Mouse (Mus musculus) hematopoietic multipotent progenitor cell, adult 10-12 weeks (in vitro differentiated cells): ENCODE measurements around the gene 3830406C13Rik. TPM values are rescaled to one million over a fixed set of nuclear protein-coding genes. Genes with fewer than 3 reads are reported as not detected.

Experiments
- polyA plus RNA-seq: library from polyadenylated mRNA; stranded (reverse); fragments of >175 nt; gene quantifications from 2 replicates; pipeline ENCODE4 v1.2.3, GENCODE M21; 2012; ENCODE audit warnings: low replicate concordance

Gene 3830406C13Rik
- polyA plus RNA-seq: 6.9 and 7.1 TPM in 2 replicates

DNA sequence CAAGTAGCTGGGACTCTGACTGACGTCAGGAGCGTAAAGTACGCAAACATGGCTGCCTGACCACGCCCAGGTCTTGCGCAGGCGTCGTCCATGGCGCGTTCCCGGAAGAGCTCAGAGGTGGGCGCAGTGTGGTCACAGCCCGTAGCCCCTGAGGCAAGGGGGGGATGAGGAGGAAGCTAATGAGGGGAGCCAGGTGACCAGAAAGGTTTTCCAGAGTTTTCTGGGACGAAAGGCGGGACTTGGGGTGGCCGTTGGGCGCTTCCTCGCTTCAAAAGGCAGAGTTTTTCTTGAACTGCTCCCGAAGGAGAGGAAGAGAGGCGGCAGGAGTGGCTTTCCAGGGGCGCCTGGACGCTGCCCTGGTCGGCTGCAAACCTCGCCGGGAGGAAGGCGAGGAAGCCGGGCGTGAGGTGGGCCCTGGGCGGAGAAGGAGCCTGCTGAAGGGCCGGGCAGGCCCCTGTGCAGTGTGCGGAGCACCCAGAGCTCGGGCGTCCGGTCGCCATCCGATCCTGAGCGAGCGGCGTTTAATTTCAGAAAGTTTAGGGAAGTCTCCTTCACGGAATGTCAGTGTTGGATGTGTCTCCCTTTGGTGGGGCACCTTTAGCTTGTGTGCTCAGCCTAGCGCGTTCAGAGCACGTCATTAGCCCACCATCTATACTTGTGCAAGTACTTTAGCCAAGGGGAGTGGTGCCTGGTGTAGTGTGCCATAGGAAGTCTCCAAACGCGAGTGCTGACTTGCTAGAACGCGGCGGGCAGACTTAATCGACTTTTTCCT lies at the start of gene 3830406C13Rik:
3830406C13Rik (plus strand) TSS at position 33 of the 772 bp plus-strand sequence.

GRCm38 (mm10) chr14:12283641-12284040 lies 332 bp upstream of the 3830406C13Rik start, which contains the start of gene Gm49355:
Gene Gm49355, plus strand, starts transcription at chr14:12283976.

GRCm38 (mm10) chr14:12348089-12348488 lies 64.1 kb downstream of the 3830406C13Rik start, which contains the start of gene Fezf2:
Gene Fezf2, minus strand, starts transcription at chr14:12348189.

Other genes with a start within 250 kb of the 3830406C13Rik start
- gene Gm49355, start 197 bp upstream of the 3830406C13Rik start, polyA plus RNA-seq: not detected in 2 replicates
- gene Fezf2, start 64.0 kb downstream of the 3830406C13Rik start, polyA plus RNA-seq: not detected in 2 replicates